Mouse (Mus musculus): ENCODE results near the gene Apoh. TPM values are rescaled to one million over a fixed set of nuclear protein-coding genes. Genes with fewer than 3 reads are reported as not detected.

Apoh gene
- total RNA-seq, 2 experiments from 2014 or later, result 0.28 to 0.42 TPM

DNA sequence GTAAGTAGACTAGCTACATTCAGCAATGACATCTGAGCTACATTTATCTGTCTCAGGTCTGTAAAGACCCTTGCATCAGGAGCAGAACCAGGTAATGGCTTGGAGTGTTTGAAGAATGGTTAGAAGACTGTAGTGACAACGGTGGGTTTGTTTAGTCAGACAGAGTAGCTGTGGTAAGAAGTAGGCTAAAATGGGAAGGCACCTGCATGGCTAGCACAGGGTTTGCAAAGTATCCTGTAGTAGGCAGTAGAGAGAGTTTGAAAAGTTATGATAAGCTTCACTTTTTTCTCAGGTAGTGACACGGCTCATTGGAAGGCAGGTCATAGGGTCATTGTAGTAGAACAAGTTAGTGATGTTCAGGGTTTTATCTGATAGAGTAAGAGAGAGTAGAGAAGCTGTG, 85.9 kb downstream of the Apoh start:
- intact Hi-C loops (cut with DNase I), result no loop called here
- DNase-seq (ENCODE audit: low spot score), result no peak

DNA sequence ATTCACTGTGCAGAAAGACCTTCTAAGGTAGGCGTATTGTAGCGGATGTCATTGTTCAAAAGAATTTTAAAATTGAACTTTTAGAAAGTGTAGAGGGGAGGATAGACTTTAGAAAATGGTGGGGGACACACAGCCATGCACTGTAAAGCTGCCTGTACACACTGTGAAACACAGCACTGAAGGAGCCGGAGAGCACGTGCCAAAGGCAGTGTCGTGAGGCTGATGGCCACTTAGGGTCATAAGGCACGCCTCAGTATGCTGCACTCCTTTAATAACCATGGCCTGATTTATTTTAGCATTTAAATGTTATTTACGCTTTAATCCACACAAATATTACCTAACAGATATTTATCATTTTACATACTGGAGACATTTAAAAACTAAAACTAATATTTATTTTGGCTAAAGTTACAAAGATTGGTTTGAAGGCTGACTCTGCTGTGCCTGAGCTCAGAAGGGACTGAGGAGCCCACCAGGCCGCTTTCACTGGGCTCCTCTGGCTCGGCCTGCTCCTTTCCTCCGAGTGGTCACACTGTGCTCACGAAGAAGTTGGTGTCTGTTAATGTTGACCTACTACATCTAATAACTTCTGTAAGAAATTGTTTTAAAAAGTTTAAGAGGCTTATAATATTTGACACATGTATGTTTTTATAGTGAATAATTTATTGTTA, 100.9 kb downstream of the Apoh start:
- no peak for DNase-seq (ENCODE audit: low spot score)
- intact Hi-C loops (cut with DNase I), result no loop called here

DNA sequence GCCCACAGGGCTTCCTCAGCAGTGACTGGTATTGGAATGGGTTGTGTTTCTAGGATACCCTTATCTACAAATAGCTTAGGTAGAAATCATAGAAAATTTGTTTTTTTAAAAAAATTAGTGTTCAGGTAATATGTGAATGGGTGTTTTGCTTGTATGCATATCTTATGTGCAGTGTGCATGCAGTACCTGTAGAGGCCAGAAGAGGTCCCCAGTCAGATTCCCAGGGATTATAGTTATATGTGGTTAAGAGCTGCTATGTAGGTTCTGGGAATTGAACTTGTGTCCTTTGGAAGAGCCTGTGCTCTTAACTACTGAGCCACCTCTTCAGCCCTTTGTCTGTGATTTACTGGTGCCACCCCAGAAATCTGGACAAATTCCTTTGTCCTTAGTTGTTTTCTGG, 104.0 kb downstream of the Apoh start:
- no peak for DNase-seq (ENCODE audit: low spot score)
- intact Hi-C loops (cut with DNase I), result loop anchor here (5.0 kb wide), 1 partner anchor 730 kb away; no protein-coding TSS in a partner anchor

DNA sequence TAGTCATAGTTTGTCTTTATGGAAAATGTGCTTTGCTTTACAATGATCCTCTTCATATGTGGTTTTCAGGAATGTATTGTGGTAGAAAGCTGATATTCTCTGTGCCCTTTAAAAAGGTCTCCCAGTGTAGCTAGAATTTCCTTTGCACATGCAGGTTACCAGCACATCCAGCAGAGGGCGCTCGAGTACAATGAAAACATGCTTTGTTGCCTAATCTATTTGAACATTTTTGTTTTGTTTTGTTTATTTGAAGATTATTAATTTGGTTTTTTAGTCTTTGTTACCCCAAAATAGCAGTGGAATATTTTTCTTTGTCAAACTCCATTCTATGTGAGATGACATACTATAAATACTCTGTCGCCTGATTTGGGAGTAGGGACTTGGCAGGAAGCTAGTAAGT, 106.7 kb downstream of the Apoh start:
- intact Hi-C loops (cut with DNase I), result loop anchor here (2.0 to 5.0 kb wide), 4 partner anchors 477 to 743 kb away; no protein-coding TSS in a partner anchor
- peak; percentile 11 for DNase-seq (ENCODE audit: low spot score)

DNA sequence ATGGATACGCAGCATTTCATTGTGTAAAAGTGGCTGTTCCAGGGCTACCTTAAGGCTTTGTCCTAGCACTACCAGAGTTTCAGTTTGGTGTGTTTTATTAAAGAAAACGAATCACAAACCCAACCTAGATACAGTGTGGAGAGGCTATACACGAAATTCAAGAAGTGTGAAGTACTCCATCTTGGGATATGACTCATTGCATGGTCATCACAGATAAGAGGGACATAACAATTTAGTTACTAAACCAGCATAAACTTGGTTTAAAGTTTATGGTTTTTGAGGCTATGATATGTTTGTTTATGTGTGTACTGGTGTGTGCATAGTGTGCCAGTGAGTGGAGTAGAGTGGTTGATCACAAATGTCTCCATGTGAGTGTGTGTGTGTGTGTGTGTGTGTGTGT, 116.4 kb downstream of the Apoh start:
- DNase-seq (ENCODE audit: low spot score), result no peak
- intact Hi-C loops (cut with DNase I), result no loop called here

Other genes with a start within 250 kb of the Apoh start
- 10 to 100 TPM; 39.0 to 39.7 TPM for gene Prkca, start 574 bp downstream of the Apoh start, total RNA-seq (2021)
- 10 to 100 TPM; 11.5 to 11.8 TPM for gene Cep112, start 81.8 kb downstream of the Apoh start, total RNA-seq (2021)

Data from heart, postnatal 25 days (tissue).